Mouse (Mus musculus): ENCODE results near the gene Lpcat1. TPM values are rescaled to one million over a fixed set of nuclear protein-coding genes. Genes with fewer than 3 reads are reported as not detected.
A peak's percentile ranks its signal among the peaks of the same experiment; 100 is the strongest.

The Lpcat1 gene
- polyA plus RNA-seq, 1 experiment = 15.2 TPM

DNA sequence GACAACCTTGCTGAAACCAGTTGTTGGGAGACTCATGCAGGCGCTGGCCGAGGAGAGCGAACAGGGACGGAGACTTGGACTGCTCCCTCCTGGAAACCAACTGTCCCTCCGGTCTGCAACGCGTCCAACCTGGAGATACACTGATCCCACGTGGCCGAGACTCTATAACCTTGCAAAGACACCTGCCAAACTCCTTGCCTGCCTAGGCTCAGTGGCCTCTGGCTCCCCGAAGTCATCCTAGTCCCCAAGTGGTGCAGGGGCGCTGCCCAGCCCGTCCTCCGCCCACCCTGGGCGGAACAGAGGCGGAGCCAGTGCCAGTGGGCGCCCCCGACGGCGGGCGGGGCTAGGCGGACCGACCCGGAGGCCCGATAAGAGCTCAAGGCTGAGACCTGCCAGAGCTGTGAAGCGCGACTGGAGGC, 69.4 kb downstream of the Lpcat1 start, which contains the start of gene Slc6a3:
Slc6a3 (plus strand) TSS at position 345 of the 419 bp plus-strand sequence.
- DNase-seq (ENCODE audit: low spot score) = peak; percentile 52

DNA sequence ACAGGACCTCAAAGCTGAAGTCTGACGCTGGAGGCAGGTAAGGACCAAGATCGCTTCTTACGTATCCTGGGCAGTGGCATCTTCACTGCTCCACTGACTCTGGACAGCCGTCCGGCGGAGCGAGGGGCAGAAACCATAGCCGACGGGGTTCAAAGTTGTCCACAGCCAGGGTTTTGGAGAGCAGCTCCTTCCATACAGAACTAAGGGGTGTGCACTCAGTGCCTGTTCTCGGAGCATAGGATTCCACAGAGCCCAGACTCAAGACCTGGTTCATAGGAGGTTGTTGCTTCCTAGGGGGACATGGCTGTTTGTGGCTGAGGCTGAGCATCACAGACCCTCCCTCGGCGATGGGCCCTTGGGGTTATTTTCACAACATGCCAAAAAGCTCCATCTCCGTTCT, 69.8 kb downstream of the Lpcat1 start:
- no peak for DNase-seq (ENCODE audit: low spot score)

DNA sequence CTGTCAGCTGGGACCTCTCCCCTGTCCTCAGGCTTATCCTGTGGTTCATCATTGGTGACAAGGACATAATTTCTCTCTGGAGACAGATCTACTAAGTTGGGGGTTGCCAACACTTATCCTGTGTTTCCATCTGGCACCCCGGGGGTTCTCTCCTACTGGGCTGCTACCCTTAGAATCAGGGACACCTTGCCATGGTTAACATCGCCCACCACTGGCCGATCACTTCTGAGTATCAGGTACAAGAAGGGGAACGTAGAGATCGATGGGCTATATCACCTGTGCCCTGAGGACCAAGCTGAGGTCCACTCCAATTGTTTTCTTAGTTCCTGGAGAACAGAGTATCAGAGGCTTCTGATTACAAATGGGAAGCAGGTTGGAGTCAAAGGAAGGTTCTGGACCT, 97.2 kb downstream of the Lpcat1 start:
- no peak for DNase-seq (ENCODE audit: low spot score)

Other genes starting within 250 kb of the Lpcat1 start
- gene Irx4, start 206.7 kb upstream of the Lpcat1 start, polyA plus RNA-seq (2012; rRNA removed) = not detected in 2 replicates
- gene Mrpl36, start 138.7 kb upstream of the Lpcat1 start, polyA plus RNA-seq (2012; rRNA removed) = 78.1 and 91.9 TPM in 2 replicates
- gene Ndufs6, start 138.7 kb upstream of the Lpcat1 start, polyA plus RNA-seq (2012; rRNA removed) = 236 and 266 TPM in 2 replicates
- 0.03 and 0.04 TPM in 2 replicates for gene Slc6a3, start 69.5 kb downstream of the Lpcat1 start, polyA plus RNA-seq (2012; rRNA removed)
- gene Clptm1l, start 136.8 kb downstream of the Lpcat1 start, polyA plus RNA-seq (2012; rRNA removed) = 134 and 160 TPM in 2 replicates
- gene Tert, start 159.7 kb downstream of the Lpcat1 start, polyA plus RNA-seq (2012; rRNA removed) = 3.4 and 4.5 TPM in 2 replicates
- 0.68 and 1.0 TPM in 2 replicates for gene Slc6a18, start 210.8 kb downstream of the Lpcat1 start, polyA plus RNA-seq (2012; rRNA removed)
- 0.07 and 0.12 TPM in 2 replicates for gene Slc6a19, start 237.7 kb downstream of the Lpcat1 start, polyA plus RNA-seq (2012; rRNA removed)